Mouse (Mus musculus) stomach, embryonic 14.5 days (tissue): ENCODE data around the gene Tceanc. TPM values are rescaled to one million over a fixed set of nuclear protein-coding genes. Genes with fewer than 3 reads are reported as not detected.
"Not testable (repeated sequence)": the region's sequence is repeated elsewhere in the genome, so short reads cannot be mapped to it uniquely, and the experiment has no call there.

Source experiments
- ATAC-seq: fragments of 200-750 bp; cut with Nextera tagmentation; 2 replicates; pipeline ENCODE4 v1.8.0; 2017; ENCODE audit warnings: low read depth, moderate TSS enrichment; ENCODE audit not compliant: insufficient number of reproducible peaks, insufficient read depth, low FRiP score
- H3K27ac ChIP-seq: fragments of 300-500 bp; sonication (generic); 2 replicates; pipeline ENCODE4 v1.5.1; 2014; ENCODE audit warnings: mild to moderate bottlenecking, low read length, moderate library complexity, mixed read lengths
- H3K27me3 ChIP-seq: fragments of 300-500 bp; sonication (generic); 2 replicates; pipeline ENCODE4 v1.6.1; 2014; ENCODE audit warnings: low read length, control low read depth, mixed read lengths; ENCODE audit not compliant: control insufficient read depth, insufficient read depth
- H3K36me3 ChIP-seq: fragments of 300-500 bp; sonication (generic); 2 replicates; pipeline ENCODE4 v1.6.1; 2014; ENCODE audit warnings: mild to moderate bottlenecking, control low read depth, low read length, moderate library complexity, mixed read lengths; ENCODE audit not compliant: control insufficient read depth, insufficient read depth
- H3K4me1 ChIP-seq: fragments of 300-500 bp; sonication (generic); 2 replicates; pipeline ENCODE4 v1.6.1; 2014; ENCODE audit warnings: low read length, control low read depth, mixed read lengths; ENCODE audit not compliant: control insufficient read depth, insufficient read depth
- H3K4me2 ChIP-seq: fragments of 300-500 bp; sonication (generic); replicated peaks from 2 replicates; pipeline ENCODE4 v1.6.1; 2014; ENCODE audit warnings: low read depth, low read length, control low read depth
- H3K4me3 ChIP-seq: fragments of 300-500 bp; sonication (generic); 2 replicates; pipeline ENCODE4 v1.5.1; 2014; ENCODE audit warnings: low read depth, low read length, control low read depth
- H3K9ac ChIP-seq: fragments of 300-500 bp; sonication (generic); replicated peaks from 2 replicates; pipeline ENCODE4 v1.6.1; 2014; ENCODE audit warnings: low read depth, mild to moderate bottlenecking, control low read depth, low read length, moderate library complexity, mixed read lengths
- H3K9me3 ChIP-seq: fragments of 300-500 bp; sonication (generic); 2 replicates; pipeline ENCODE4 v1.6.1; 2016; ENCODE audit warnings: low read depth, low read length, control low read depth; ENCODE audit not compliant: control insufficient read depth
- WGBS: fragments of 180-500 bp; shearing (Covaris S2); extraction: QIAGEN DNeasy Blood & Tissue Kit; methylation state at CpG from one replicate; pipeline ENCODE4 v1.1.7; 2014; 5-methylcytosine and 5-hydroxymethylcytosine counted together
- polyA plus RNA-seq: library from polyadenylated mRNA; unstranded; fragments of >200 nt; fragmentation: Nextera tagmentation; extraction: Ambion mirVana; gene quantifications from 2 replicates; pipeline ENCODE4 v1.2.1, GENCODE M21; 2014

The Tceanc gene
- polyA plus RNA-seq, 1 experiment from 2014 or later = 5.9 TPM

GRCm38 (mm10) chrX:166531671-166532070 lies 13.3 kb upstream of the Tceanc start:
- Histone ChIP-seq H3K4me3 (no peak overlapping the region), H3K4me2 (no peak overlapping the region), H3K27ac (no peak overlapping the region), H3K36me3 (no peaks in the 10 kb centered on the region), H3K9ac (no peak overlapping the region), H3K9me3 (no peaks in the 10 kb centered on the region), H3K4me1 (no peaks in the 10 kb centered on the region), H3K27me3 (no peaks in the 10 kb centered on the region)
- ATAC-seq = no peak
- WGBS = 43% methylated on average over 6 of the region's 6 CpGs

- ATAC-seq = no peak
- WGBS = 81% methylated on average over 3 of the region's 3 CpGs
Measured at GRCm38 (mm10) chrX:166528126-166528525, 9.8 kb upstream of the Tceanc start.

GRCm38 (mm10) chrX:166525637-166526315 lies 7.4 kb upstream of the Tceanc start:
- Histone ChIP-seq H3K9me3 (no peaks in the 10 kb centered on the region), H3K36me3 (no peaks in the 10 kb centered on the region), H3K4me1 (no peaks in the 10 kb centered on the region), H3K9ac (no peak overlapping the region), H3K27me3 (no peaks in the 10 kb centered on the region), H3K27ac (no peak overlapping the region), H3K4me2 (no peak overlapping the region), H3K4me3 (no peak overlapping the region)
- no peak for ATAC-seq
- 79% methylated on average over 2 of the region's 2 CpGs for WGBS

More at GRCm38 (mm10) chrX:166528126-166528525, 9.8 kb upstream of the Tceanc start:
- no peaks in the 10 kb centered on the region for H3K27me3 ChIP-seq
- H3K9me3 ChIP-seq = no peaks in the 10 kb centered on the region
- H3K4me3 ChIP-seq = no peak overlapping the region
- no peak overlapping the region for H3K27ac ChIP-seq
- H3K4me1 ChIP-seq = no peaks in the 10 kb centered on the region
- H3K36me3 ChIP-seq = no peaks in the 10 kb centered on the region
- H3K4me2 ChIP-seq = no peak overlapping the region
- H3K9ac ChIP-seq = no peak overlapping the region

GRCm38 (mm10) chrX:166520782-166521181 lies 2.4 kb upstream of the Tceanc start:
- H3K4me3 ChIP-seq = no peak overlapping the region
- no peaks in the 10 kb centered on the region for H3K36me3 ChIP-seq
- WGBS = 81% methylated on average over 5 of the region's 5 CpGs
- no peak overlapping the region for H3K9ac ChIP-seq
- no peak for ATAC-seq
- H3K4me1 ChIP-seq = 0 out of 2 replicates have a peak, but pooled peaks cover 4% of the 10 kb centered on the region
- no peaks in the 10 kb centered on the region for H3K27me3 ChIP-seq
- no peaks in the 10 kb centered on the region for H3K9me3 ChIP-seq
- no peak overlapping the region for H3K4me2 ChIP-seq
- H3K27ac ChIP-seq = no peak overlapping the region

GRCm38 (mm10) chrX:166516631-166517030 lies 1.7 kb downstream of the Tceanc start:
- H3K4me3 ChIP-seq = no peak overlapping the region
- ATAC-seq = no peak
- H3K9me3 ChIP-seq = no peaks in the 10 kb centered on the region
- no peaks in the 10 kb centered on the region for H3K36me3 ChIP-seq
- 0 out of 2 replicates have a peak, but pooled peaks cover 4% of the 10 kb centered on the region for H3K4me1 ChIP-seq
- 71% methylated on average over 1 of the region's 1 CpGs for WGBS
- H3K27me3 ChIP-seq = no peaks in the 10 kb centered on the region
- no peak overlapping the region for H3K4me2 ChIP-seq
- H3K27ac ChIP-seq = no peak overlapping the region
- no peak overlapping the region for H3K9ac ChIP-seq

GRCm38 (mm10) chrX:166515923-166516322 lies 2.4 kb downstream of the Tceanc start:
- Histone ChIP-seq H3K27me3 (no peaks in the 10 kb centered on the region), H3K27ac (no peak overlapping the region), H3K36me3 (no peaks in the 10 kb centered on the region), H3K9ac (no peak overlapping the region), H3K4me3 (no peak overlapping the region), H3K4me2 (no peak overlapping the region), H3K9me3 (no peaks in the 10 kb centered on the region), H3K4me1 (0 out of 2 replicates have a peak, but pooled peaks cover 4% of the 10 kb centered on the region)
- ATAC-seq = no peak
- 84% methylated on average over 3 of the region's 3 CpGs for WGBS

- ATAC-seq, H3K4me3 ChIP-seq, H3K9ac ChIP-seq, H3K36me3 ChIP-seq, H3K9me3 ChIP-seq, H3K4me1 ChIP-seq, H3K27me3 ChIP-seq, H3K27ac ChIP-seq, H3K4me2 ChIP-seq: not testable (repeated sequence)
- WGBS = 30% methylated on average over 12 of the region's 12 CpGs
Measured at GRCm38 (mm10) chrX:166514035-166514434, 4.3 kb downstream of the Tceanc start.

- 87% methylated on average over 4 of the region's 4 CpGs for WGBS
- no peaks in the 10 kb centered on the region for H3K9me3 ChIP-seq
- no peak overlapping the region for H3K4me3 ChIP-seq
- no peak for ATAC-seq
- no peak overlapping the region for H3K9ac ChIP-seq
- H3K4me2 ChIP-seq = no peak overlapping the region
- no peak overlapping the region for H3K27ac ChIP-seq
- H3K36me3 ChIP-seq = no peaks in the 10 kb centered on the region
- H3K27me3 ChIP-seq = no peaks in the 10 kb centered on the region
- no peaks in the 10 kb centered on the region for H3K4me1 ChIP-seq
Measured at GRCm38 (mm10) chrX:166512071-166512470, 6.3 kb downstream of the Tceanc start.

GRCm38 (mm10) chrX:166511107-166511506 lies 7.3 kb downstream of the Tceanc start:
- no peak overlapping the region for H3K4me2 ChIP-seq
- ATAC-seq = no peak

More at GRCm38 (mm10) chrX:166511107-166511506, 7.3 kb downstream of the Tceanc start:
- Histone ChIP-seq H3K27me3 (no peaks in the 10 kb centered on the region), H3K36me3 (no peaks in the 10 kb centered on the region), H3K9me3 (no peaks in the 10 kb centered on the region), H3K27ac (no peak overlapping the region), H3K4me1 (no peaks in the 10 kb centered on the region), H3K9ac (no peak overlapping the region), H3K4me3 (no peak overlapping the region)
